Mouse (Mus musculus): Measurements from ENCODE around the gene Spty2d1. TPM values are rescaled to one million over a fixed set of nuclear protein-coding genes. Genes with fewer than 3 reads are reported as not detected.

Spty2d1 gene
- total RNA-seq (2023): 10 to 100 TPM; 48.0 to 59.3 TPM

GRCm38 (mm10) chr7:47008168-47008993 lies at the start of gene Spty2d1:
Gene Spty2d1 (minus strand): TSS chr7:47008411.

GRCm38 (mm10) chr7:47050366-47050765 lies 42.2 kb upstream of the Spty2d1 start, which contains the start of gene Tmem86a:
Gene Tmem86a (plus strand): TSS chr7:47050601.

GRCm38 (mm10) chr7:46983280-46983679 lies 24.9 kb downstream of the Spty2d1 start, which contains the start of gene Gm9999:
Gene Gm9999 (plus strand): TSS chr7:46983580.

GRCm38 (mm10) chr7:46957831-46958691 lies 50.1 kb downstream of the Spty2d1 start, which contains the start of gene Uevld:
Gene Uevld (minus strand): TSS chr7:46958527.

Other genes starting within 250 kb of the Spty2d1 start
- 10 to 100 TPM; 31.7 to 35.9 TPM for gene Hps5, start 212.3 kb downstream of the Spty2d1 start, total RNA-seq (2023)
- gene Gtf2h1, start 212.3 kb downstream of the Spty2d1 start, total RNA-seq (2023): 10 to 100 TPM; 21.3 to 29.0 TPM
- gene Ldha, start 166.9 kb downstream of the Spty2d1 start, total RNA-seq (2023): 100 to 1,000 TPM; 378 to 384 TPM
- gene Ldhc, start 147.2 kb downstream of the Spty2d1 start, total RNA-seq (2023): under 1 TPM; 0.75 to 0.77 TPM
- gene Tsg101, start 88.4 kb downstream of the Spty2d1 start, total RNA-seq (2023): 10 to 100 TPM; 32.1 to 36.2 TPM
- gene Uevld, start 49.9 kb downstream of the Spty2d1 start, total RNA-seq (2023): 10 to 100 TPM; 10.9 to 17.9 TPM
- not detected for gene Gm9999, start 24.8 kb downstream of the Spty2d1 start, total RNA-seq (2023)
- gene Tmem86a, start 42.2 kb upstream of the Spty2d1 start, total RNA-seq (2023): 1 to 10 TPM; 7.5 TPM
- gene Ptpn5, start 125.3 kb upstream of the Spty2d1 start, total RNA-seq (2023): not detected
- not detected for gene Mrgpra6, start 196.5 kb upstream of the Spty2d1 start, total RNA-seq (2023)
- gene Mrgpra9, start 244.4 kb upstream of the Spty2d1 start, total RNA-seq (2023): not detected